Mouse (Mus musculus): ENCODE measurements at regions not wholly inside any gene's neighbourhood (a gene's known extent, or its start where the extent isn't known, plus 50 kb on each side); places are given as distances from the start of the nearest gene placed in this dataset.
A peak's percentile ranks its signal among the peaks of the same experiment; 100 is the strongest.

DNA sequence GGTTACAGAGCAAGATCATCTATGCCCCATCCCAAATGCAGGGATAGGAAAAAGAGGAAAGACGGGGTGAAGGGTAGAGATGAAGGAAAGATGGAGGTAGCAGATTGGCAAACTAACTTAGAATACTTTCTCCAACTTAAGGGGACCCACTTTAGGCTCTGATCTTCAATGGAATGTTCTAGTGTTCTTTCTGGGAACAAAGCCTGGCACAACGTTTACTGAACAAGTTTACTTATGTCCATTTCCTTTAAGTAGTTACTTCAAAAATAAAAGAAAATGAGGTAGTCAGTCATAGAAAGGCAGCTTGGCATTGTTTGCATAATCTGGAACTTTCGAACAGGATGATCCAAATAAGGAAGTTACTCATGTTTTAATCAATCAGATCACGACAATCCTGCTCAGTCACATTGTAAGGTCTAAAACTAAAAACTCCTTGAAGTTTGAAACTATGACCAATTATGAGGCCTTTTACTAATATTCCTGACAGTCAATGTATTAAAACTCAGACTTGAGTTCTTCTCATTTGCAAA is 441.7 kb upstream of the Tbl1xr1 start:
- H3K27ac ChIP-seq = no peak overlapping the region
- no peak overlapping the region for H3K4me2 ChIP-seq
- 75% methylated on average over 4 of the region's 4 CpGs for WGBS
- no peaks in the 10 kb centered on the region for H3K9me3 ChIP-seq
- H3K4me3 ChIP-seq (replicated peaks) = no peak overlapping the region
- peaks cover 9% of the 10 kb centered on the region for H3K4me1 ChIP-seq
- no peak for ATAC-seq (ENCODE audit: insufficient read depth, low FRiP score, low read depth)
- no peak overlapping the region for H3K9ac ChIP-seq
- no peaks in the 10 kb centered on the region for H3K36me3 ChIP-seq
- H3K27me3 ChIP-seq (replicated peaks) = no peaks in the 10 kb centered on the region

DNA sequence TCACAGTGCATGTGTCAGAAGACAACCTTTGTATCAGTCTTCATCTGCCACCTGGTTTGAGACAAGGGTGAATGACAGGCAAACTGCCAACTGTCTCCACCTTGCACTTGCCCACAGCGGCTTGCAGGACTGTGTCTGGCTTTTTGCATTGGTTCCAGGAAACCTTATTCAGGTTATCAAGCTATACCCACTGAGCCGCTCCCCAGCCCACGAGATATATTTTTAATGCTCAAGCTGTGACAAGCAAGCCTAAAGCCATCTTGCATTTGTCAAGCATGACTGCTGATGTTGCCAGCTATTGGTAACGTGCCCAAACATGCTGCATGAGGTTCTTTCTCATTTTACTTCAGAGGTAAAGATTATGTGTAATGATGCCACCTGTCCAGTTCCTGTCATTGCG is 437.6 kb upstream of the Tbl1xr1 start:
- no peaks in the 10 kb centered on the region for H3K9me3 ChIP-seq
- peak overlapping the region; percentile 31; the same call in 1 of the 2 replicates for H3K27ac ChIP-seq
- WGBS = 85% methylated on average over 5 of the region's 5 CpGs

DNA sequence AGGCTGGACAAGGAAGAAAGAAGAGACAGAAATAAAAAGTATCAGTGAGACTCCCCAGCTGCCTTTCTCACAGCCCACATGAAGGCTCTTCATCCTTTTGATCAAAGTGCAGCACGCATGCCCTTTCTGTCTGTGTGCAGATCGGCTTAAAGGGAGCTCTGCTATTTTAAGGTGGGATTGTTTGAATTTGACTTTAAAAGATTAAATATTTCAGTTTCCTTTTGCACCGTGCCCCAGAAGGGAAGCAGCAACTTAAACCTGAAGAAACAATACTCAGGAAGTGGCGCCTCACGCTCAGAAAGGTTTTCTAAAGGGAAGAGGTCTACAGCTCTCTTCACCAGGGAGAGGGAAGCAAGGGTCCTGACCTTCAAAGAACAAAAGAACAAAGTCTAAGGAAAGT is 436.9 kb upstream of the Tbl1xr1 start:
- 0 out of 2 replicates have a peak, but pooled peaks cover 1% of the 10 kb centered on the region for H3K4me1 ChIP-seq
- no peak overlapping the region for H3K9ac ChIP-seq
- H3K4me3 ChIP-seq (replicated peaks) = no peak overlapping the region
- H3K27ac ChIP-seq = peak overlapping the region; percentile 31; the same call in 1 of the 2 replicates
- no peak for ATAC-seq (ENCODE audit: insufficient read depth, low FRiP score, low read depth)
- H3K27me3 ChIP-seq (replicated peaks) = no peaks in the 10 kb centered on the region
- WGBS = 37% methylated on average over 5 of the region's 5 CpGs
- H3K9me3 ChIP-seq = no peaks in the 10 kb centered on the region
- no peak overlapping the region for H3K4me2 ChIP-seq
- no peaks in the 10 kb centered on the region for H3K36me3 ChIP-seq

More for the DNA sequence above, 437.6 kb upstream of the Tbl1xr1 start:
- Histone ChIP-seq H3K9ac (no peak overlapping the region), H3K36me3 (no peaks in the 10 kb centered on the region), H3K4me3 (replicated peaks) (no peak overlapping the region), H3K4me2 (no peak overlapping the region), H3K27me3 (replicated peaks) (no peaks in the 10 kb centered on the region), H3K4me1 (peaks cover 5% of the 10 kb centered on the region)
- no peak for ATAC-seq (ENCODE audit: insufficient read depth, low FRiP score, low read depth)

DNA sequence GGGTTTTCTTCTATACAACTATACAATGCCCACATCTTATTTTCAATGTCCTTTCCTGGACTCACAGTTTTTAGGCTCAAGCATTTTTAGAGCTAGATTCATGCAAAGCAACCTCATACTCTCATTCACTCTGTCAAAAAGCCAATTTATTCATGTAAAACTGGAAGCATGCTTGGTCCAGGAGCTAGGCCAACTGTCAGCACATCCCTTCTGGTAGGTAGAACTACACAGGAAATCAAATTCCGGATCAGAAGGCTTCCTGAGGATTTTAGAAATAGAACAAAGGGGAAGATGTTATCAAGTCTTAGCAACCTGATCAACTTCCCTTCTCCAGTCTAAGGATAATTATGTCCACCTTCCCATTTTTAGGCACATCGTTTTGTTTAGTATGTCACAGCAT is 432.4 kb upstream of the Tbl1xr1 start:
- Histone ChIP-seq H3K4me3 (replicated peaks) (no peak overlapping the region), H3K27ac (no peak overlapping the region), H3K36me3 (no peaks in the 10 kb centered on the region), H3K9me3 (no peaks in the 10 kb centered on the region), H3K4me2 (no peak overlapping the region), H3K27me3 (replicated peaks) (no peaks in the 10 kb centered on the region), H3K4me1 (no peaks in the 10 kb centered on the region), H3K9ac (no peak overlapping the region)
- ATAC-seq (ENCODE audit: insufficient read depth, low FRiP score, low read depth) = no peak
- WGBS = 66% methylated on average over 2 of the region's 2 CpGs

DNA sequence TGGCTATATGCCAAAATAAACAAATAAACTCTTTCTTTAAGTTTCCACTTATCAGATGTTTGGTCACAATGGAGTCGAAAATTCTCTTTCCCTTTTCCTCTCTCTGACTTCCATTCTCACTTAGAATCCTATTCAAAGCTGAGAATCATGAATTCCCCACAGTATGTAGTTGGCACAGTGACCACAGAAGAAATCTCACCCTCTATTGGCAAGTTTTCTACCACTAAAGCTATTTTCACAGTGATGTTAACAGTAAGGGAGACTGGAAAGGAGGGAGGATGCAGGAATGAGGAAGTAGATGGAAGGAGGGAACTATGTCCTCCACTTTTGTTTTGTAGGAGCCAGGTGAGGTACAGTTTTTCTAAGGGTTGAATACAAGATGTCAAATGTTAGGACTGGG is 431.2 kb upstream of the Tbl1xr1 start:
- H3K4me3 ChIP-seq (replicated peaks) = no peak overlapping the region
- H3K27me3 ChIP-seq (replicated peaks) = no peaks in the 10 kb centered on the region
- H3K4me2 ChIP-seq = no peak overlapping the region
- H3K4me1 ChIP-seq = no peaks in the 10 kb centered on the region
- ATAC-seq (ENCODE audit: insufficient read depth, low FRiP score, low read depth) = no peak
- no peaks in the 10 kb centered on the region for H3K36me3 ChIP-seq
- 56% methylated on average over 1 of the region's 1 CpGs for WGBS
- no peaks in the 10 kb centered on the region for H3K9me3 ChIP-seq
- H3K9ac ChIP-seq = no peak overlapping the region
- H3K27ac ChIP-seq = peak overlapping the region; percentile 21; the same call in 1 of the 2 replicates

DNA sequence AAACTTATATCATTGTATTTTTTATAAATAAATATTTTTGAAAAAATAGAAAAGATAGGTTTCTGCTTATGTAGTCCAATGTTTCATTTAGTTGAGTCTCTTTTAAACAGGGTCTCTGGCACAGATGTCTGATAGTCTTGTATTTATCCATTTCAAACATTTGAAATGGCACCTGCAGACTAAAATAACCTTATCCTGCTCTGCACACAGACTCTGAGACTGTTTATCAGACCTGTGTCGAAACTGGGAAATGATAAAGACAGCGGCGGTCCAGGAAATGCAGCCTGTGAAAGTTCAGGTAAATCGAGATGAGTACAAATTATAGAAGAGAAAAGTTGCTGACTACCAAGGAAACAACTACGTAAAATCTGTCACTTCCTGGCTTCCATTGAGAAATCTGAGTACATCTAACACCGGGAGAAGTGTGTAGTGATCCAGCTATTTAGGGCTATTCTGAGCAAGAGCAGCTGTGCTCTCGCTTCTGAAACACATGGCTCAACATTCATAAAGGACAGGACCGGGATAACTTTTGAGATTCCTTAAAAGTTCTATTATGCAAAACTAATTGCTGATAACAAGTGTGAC is 426.5 kb upstream of the Tbl1xr1 start:
- WGBS = 37% methylated on average over 8 of the region's 8 CpGs
- ATAC-seq (ENCODE audit: insufficient read depth, low FRiP score, low read depth) = no peak
- Histone ChIP-seq H3K9me3 (no peaks in the 10 kb centered on the region), H3K27me3 (replicated peaks) (no peaks in the 10 kb centered on the region), H3K9ac (no peak overlapping the region), H3K4me2 (0 out of 2 replicates have a peak overlapping the region, but pooled peaks have one; percentile 16), H3K4me3 (replicated peaks) (no peak overlapping the region), H3K4me1 (no peaks in the 10 kb centered on the region), H3K36me3 (no peaks in the 10 kb centered on the region), H3K27ac (no peak overlapping the region)

DNA sequence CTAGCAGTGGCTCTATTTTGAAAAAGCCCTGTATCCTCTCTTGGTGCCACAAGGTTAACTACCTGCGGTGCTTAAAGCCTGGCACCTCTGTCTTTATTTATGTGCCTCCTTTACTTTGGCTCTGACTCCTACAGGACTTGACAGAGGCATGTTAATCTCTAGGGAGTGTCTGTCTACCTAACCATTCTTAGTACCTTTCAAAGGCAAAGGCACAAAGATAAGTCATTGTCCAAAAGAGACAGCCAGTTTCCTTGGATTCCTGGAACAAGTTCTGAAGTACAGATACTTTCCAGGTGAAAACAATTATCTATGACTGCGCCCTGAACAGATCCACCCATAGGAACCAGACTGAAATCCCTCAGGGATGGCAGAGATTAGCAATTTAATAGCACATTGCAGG is 421.2 kb upstream of the Tbl1xr1 start:
- Histone ChIP-seq H3K4me2 (no peak overlapping the region), H3K4me3 (replicated peaks) (no peak overlapping the region), H3K27ac (no peak overlapping the region), H3K27me3 (replicated peaks) (no peaks in the 10 kb centered on the region), H3K4me1 (no peaks in the 10 kb centered on the region), H3K36me3 (no peaks in the 10 kb centered on the region), H3K9me3 (no peaks in the 10 kb centered on the region), H3K9ac (no peak overlapping the region)
- ATAC-seq (ENCODE audit: insufficient read depth, low FRiP score, low read depth) = no peak
- 80% methylated on average over 2 of the region's 2 CpGs for WGBS

DNA sequence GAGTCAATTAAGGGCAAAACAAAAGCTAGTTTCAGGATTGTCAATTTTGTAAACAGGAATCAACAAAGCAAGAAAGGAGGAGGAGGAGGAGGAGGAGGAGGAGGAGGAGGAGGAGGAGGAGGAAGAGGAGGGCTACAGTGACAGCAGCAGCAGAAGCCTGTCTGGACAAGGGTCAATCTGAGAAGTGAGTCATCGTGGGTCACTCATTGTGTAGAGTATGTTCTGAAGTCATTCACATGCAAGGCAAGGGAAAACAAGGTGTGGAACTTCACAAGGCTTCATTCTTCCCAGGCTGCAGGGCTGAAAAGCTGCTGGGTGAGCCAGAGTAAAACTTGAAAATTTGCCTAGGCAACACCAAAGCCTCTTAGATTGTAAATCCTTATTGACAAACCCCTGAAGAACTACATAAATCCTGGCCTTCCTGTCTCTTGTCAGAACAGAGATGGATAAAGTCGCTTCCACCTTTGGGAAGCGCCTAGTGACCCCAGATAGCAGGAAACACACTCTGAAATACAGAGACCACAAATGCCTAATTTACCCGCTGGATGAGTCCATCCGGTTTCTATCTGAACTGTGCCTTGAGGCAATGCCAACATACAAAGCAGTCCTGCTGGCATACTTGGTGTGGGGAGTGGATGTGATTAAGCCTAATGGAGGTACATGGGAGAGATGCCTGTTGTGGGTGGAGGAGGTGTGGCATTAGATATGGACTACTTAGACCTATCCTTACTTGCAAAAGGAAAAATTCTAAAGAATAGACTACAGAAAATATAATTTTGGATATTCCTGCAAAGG is 408.9 kb upstream of the Tbl1xr1 start:
- Histone ChIP-seq H3K36me3 (no peaks in the 10 kb centered on the region), H3K9me3 (no peaks in the 10 kb centered on the region), H3K27ac (no peak overlapping the region), H3K4me3 (replicated peaks) (no peak overlapping the region), H3K9ac (no peak overlapping the region), H3K4me2 (no peak overlapping the region), H3K27me3 (replicated peaks) (no peaks in the 10 kb centered on the region), H3K4me1 (no peaks in the 10 kb centered on the region; the same call in 1 of the 2 replicates)
- WGBS = 61% methylated on average over 5 of the region's 5 CpGs
- 0 out of 2 replicates have a peak, but pooled peaks have one; percentile 53 for ATAC-seq (ENCODE audit: insufficient read depth, low FRiP score, low read depth)

DNA sequence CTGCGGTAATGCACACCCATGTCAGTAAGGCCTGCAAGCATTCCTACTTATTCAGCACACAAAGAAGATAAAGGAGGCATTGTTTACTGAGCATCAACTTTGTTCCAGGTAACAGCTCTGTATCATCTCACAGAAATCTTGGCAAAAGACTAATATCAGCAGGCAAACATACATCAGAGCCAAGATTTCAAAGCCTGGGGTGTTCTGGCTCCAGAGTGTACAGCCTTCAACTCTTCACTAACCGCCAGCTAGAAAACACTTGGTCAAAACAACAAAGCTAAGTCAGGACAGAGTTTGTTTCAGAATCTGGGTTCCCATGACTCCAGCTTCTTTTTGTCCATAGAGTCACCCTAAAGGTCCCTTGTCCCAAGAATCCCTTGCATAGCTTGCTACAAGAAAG is 404.6 kb upstream of the Tbl1xr1 start:
- Histone ChIP-seq H3K4me1 (no peaks in the 10 kb centered on the region; the same call in 1 of the 2 replicates), H3K4me3 (replicated peaks) (no peak overlapping the region), H3K27ac (no peak overlapping the region), H3K9me3 (no peaks in the 10 kb centered on the region), H3K36me3 (no peaks in the 10 kb centered on the region), H3K27me3 (replicated peaks) (no peaks in the 10 kb centered on the region), H3K9ac (no peak overlapping the region), H3K4me2 (no peak overlapping the region)
- WGBS = 67% methylated on average over 2 of the region's 2 CpGs
- ATAC-seq (ENCODE audit: insufficient read depth, low FRiP score, low read depth) = no peak

DNA sequence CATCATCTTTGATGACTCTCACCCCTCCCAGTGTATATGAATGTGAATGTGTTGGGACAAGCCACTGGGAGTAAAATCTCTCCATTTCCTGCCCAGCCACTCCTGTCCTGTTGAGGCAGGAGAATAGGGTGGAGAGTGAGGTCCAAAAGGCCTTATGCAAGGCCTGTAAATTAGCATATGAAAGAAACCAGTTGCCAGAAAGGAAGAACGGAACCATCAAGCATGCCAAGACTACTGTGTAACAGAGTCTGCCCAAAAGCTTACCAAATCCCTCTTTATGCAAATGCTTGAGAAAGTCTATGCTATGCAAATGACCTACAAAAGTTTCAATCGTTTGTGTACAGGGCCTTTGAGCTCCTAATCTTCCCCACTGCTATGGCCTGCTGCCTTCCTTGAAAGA is 404.0 kb upstream of the Tbl1xr1 start:
- H3K4me2 ChIP-seq = no peak overlapping the region
- H3K36me3 ChIP-seq = no peaks in the 10 kb centered on the region
- H3K4me1 ChIP-seq = no peaks in the 10 kb centered on the region; the same call in 1 of the 2 replicates
- no peaks in the 10 kb centered on the region for H3K27me3 ChIP-seq (replicated peaks)
- H3K4me3 ChIP-seq (replicated peaks) = no peak overlapping the region
- H3K9me3 ChIP-seq = no peaks in the 10 kb centered on the region
- H3K27ac ChIP-seq = no peak overlapping the region
- WGBS = 70% methylated on average over 2 of the region's 2 CpGs
- no peak overlapping the region for H3K9ac ChIP-seq
- ATAC-seq (ENCODE audit: insufficient read depth, low FRiP score, low read depth) = no peak

DNA sequence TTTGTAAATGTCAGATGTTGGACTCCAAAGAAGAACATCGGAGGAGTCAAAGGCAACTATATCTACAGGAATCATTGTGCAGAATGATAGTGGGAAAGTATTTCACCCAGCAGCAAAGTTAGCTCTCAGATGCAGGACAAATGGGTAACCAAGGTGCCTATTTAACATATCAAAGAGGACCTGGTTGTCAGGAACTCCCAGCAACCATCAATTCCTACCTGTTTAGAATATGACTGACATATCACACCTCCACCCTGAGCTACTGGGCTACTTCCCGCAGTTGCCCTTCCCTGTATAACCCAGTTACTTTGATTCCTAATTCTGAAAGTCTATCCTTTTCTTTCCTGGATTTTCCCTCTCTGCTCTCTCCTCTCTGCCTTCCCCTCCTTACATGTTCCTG is 403.0 kb upstream of the Tbl1xr1 start:
- Histone ChIP-seq H3K9me3 (no peaks in the 10 kb centered on the region), H3K9ac (no peak overlapping the region), H3K36me3 (no peaks in the 10 kb centered on the region), H3K27ac (no peak overlapping the region), H3K4me3 (replicated peaks) (no peak overlapping the region), H3K4me1 (no peaks in the 10 kb centered on the region), H3K4me2 (no peak overlapping the region), H3K27me3 (replicated peaks) (no peaks in the 10 kb centered on the region)
- ATAC-seq (ENCODE audit: insufficient read depth, low FRiP score, low read depth) = no peak
- WGBS = 89% methylated on average over 2 of the region's 2 CpGs

DNA sequence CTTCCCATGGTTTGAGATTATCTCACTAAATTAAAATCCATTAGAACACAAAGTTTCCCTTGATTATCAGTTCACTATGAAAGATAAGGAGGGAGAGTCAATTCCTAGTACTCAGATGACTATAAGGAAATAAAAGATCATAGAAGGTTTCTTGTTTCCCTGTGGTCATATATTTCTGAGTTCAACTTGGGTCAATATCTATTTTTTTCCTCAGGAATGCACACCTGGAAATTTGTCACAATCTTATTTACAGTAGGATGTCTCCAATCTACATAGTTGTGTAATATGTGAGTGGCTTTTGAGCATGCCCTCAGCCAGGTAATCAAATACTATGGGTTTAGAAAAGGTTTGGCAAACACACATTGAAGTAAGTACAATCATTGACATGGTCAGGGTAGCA is 398.2 kb upstream of the Tbl1xr1 start:
- Histone ChIP-seq H3K9ac (no peak overlapping the region), H3K9me3 (no peaks in the 10 kb centered on the region), H3K4me2 (no peak overlapping the region), H3K27ac (no peak overlapping the region), H3K27me3 (replicated peaks) (no peaks in the 10 kb centered on the region), H3K36me3 (no peaks in the 10 kb centered on the region), H3K4me3 (replicated peaks) (no peak overlapping the region), H3K4me1 (no peaks in the 10 kb centered on the region)
- ATAC-seq (ENCODE audit: insufficient read depth, low FRiP score, low read depth) = no peak
